ENCODE assay signal across 24 mouse cellular contexts in the genomic region with DNA sequence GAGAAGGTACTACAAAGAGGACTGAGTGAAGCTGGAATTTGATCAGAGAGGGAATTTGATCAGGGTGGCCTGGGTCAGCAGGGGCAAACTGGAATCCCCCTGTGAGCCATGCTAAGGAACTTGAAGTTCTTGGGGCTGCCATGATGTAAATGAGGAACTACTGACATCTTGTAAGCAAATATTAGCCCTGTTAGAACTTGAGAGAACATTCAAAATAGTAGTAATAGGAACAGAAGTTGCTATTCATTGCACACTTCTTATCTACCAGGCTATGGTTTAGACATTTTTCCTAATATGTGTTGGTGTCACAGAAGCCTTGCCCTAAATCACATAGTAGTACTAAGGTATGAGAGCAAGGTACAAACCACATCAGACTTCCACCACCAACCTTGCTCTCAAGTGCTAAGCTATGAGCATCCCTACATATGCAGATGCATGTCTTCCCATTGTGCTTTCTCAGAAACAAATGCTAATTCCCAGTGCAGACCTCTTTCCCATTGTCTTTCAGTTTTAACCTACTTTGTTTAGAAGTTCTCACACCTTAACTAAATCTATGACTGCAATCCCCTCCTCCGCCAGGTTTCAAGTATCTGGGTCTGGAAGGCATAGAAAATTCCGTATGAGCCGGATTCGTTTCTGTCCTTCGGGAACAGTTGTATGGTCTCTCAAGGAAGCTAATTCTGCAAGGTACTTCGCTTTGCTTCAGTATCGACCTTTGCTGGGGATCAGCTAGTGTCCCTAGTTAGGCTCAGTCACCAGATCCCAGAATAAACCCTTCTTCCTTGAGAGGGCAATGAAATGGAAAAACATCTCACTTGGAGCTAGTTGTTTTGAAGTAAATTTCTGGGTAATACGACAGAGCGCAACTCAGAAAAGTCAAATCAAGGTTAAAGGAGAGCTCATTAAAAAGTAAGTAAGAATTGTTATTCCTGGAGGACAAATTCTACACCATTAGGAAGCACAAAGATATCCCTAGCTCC. TPM values are rescaled to one million over a fixed set of nuclear protein-coding genes. Genes with fewer than 3 reads are reported as not detected.
A peak's percentile ranks its signal among the peaks of the same experiment; 100 is the strongest.
DNase-seq lines count a peak whose midpoint lies in the region; ATAC-seq and TF ChIP-seq lines count a peak whose summit lies in the region.
"Had no signal": no experiment of that assay in that cellular context is flagged by ENCODE, and none has a peak within 500 bp of the region (broad histone marks: within the 10 kb centered on the region; RNA-seq: fewer than 3 reads in every experiment).

No protein-coding gene starts in this region.

- peaks cover 38 to 80% of the 10 kb centered on the region in 2 experiments for H3K4me1 ChIP-seq in CH12.LX (ENCODE audit: control insufficient read depth in 1 of 2, insufficient read depth in 2 of 2)
- H3K4me1 ChIP-seq in heart, embryonic 11.5 days (ENCODE audit: control insufficient read depth, insufficient read depth, low read length) = no peaks in the 10 kb centered on the region
- H3K4me1 ChIP-seq in forebrain, embryonic 11.5 days (replicated peaks; ENCODE audit: control insufficient read depth, insufficient read depth, low read length) = no peaks in the 10 kb centered on the region
- H3K4me1 ChIP-seq in midbrain, embryonic 14.5 days (ENCODE audit: control insufficient read depth, insufficient read depth, low read length) = no peaks in the 10 kb centered on the region

- TF ChIP-seq EP300 in CH12.LX (IDR thresholded peaks at IDR 0.05; ENCODE audit: low read length) = peak; percentile 53; the same call in 1 of the 2 replicates

- no peaks in the 10 kb centered on the region for H3K79me2 ChIP-seq in CH12.LX (replicated peaks; ENCODE audit: control insufficient read depth, extremely low read depth, insufficient read depth, poor library complexity, severe bottlenecking)

- no peaks in the 10 kb centered on the region for H3K27me3 ChIP-seq in CH12.LX (replicated peaks)
- H3K27me3 ChIP-seq in heart, embryonic 11.5 days (ENCODE audit: control insufficient read depth, insufficient read depth, low read length) = no peaks in the 10 kb centered on the region
- no peaks in the 10 kb centered on the region for H3K27me3 ChIP-seq in forebrain, embryonic 11.5 days (ENCODE audit: control insufficient read depth, insufficient read depth, low read length)
- no peaks in the 10 kb centered on the region for H3K27me3 ChIP-seq in midbrain, embryonic 14.5 days (ENCODE audit: control insufficient read depth, insufficient read depth, low read length)
- H3K27me3 ChIP-seq: embryonic facial prominence, embryonic 12.5 days; forebrain, embryonic 12.5 days; Patski had no signal

- no peak for ATAC-seq in heart, embryonic 11.5 days (replicated peaks; ENCODE audit: insufficient number of reproducible peaks, low FRiP score, low TSS enrichment)
- ATAC-seq in forebrain, embryonic 11.5 days (replicated peaks; ENCODE audit: low FRiP score) = no peak
- no peak for ATAC-seq in midbrain, embryonic 14.5 days (ENCODE audit: low FRiP score, low TSS enrichment)
- ATAC-seq: forebrain, embryonic 14.5 days; forebrain, embryonic 16.5 days; Patski had no signal

- in situ Hi-C loops in CH12.LX (cut with MboI; ENCODE audit: low pct_ligation_motif_present, low pct_unique_long_range_greater_than_20kb, low sequenced_read_pairs) = no loop called here

- H3K4me2 ChIP-seq in CH12.LX (ENCODE audit: insufficient read depth, low read depth, poor library complexity, severe bottlenecking) = peak overlapping the region; percentile 79
- H3K4me2 ChIP-seq in heart, embryonic 11.5 days = no peak overlapping the region
- no peak overlapping the region for H3K4me2 ChIP-seq in forebrain, embryonic 11.5 days (ENCODE audit: low read depth, low read length, severe bottlenecking)
- H3K4me2 ChIP-seq in midbrain, embryonic 14.5 days (ENCODE audit: low read length) = no peak overlapping the region
- H3K4me2 ChIP-seq: embryonic facial prominence, embryonic 12.5 days; forebrain, embryonic 12.5 days had no signal

- H3K4me3 ChIP-seq in CH12.LX (replicated peaks in 1 of 3; ENCODE audit: low read depth in 2 of 3, low read length in 2 of 3, poor library complexity in 1 of 3) = no peak overlapping the region
- H3K4me3 ChIP-seq in heart, embryonic 11.5 days (ENCODE audit: low read depth, low read length) = no peak overlapping the region
- H3K4me3 ChIP-seq in forebrain, embryonic 11.5 days (ENCODE audit: low read depth, low read length) = no peak overlapping the region
- no peak overlapping the region for H3K4me3 ChIP-seq in midbrain, embryonic 14.5 days (replicated peaks; ENCODE audit: low read depth, low read length)
- H3K4me3 ChIP-seq: embryonic facial prominence, embryonic 10.5 days; embryonic facial prominence, embryonic 12.5 days; forebrain, embryonic 12.5 days had no signal

- H3K9me3 ChIP-seq in CH12.LX (replicated peaks; ENCODE audit: low read length) = no peaks in the 10 kb centered on the region
- no peaks in the 10 kb centered on the region for H3K9me3 ChIP-seq in heart, embryonic 11.5 days (replicated peaks; ENCODE audit: control insufficient read depth, low read length)
- no peaks in the 10 kb centered on the region for H3K9me3 ChIP-seq in forebrain, embryonic 11.5 days (ENCODE audit: control insufficient read depth, low read length)
- H3K9me3 ChIP-seq in midbrain, embryonic 14.5 days (ENCODE audit: control insufficient read depth, low read length) = no peaks in the 10 kb centered on the region
- H3K9me3 ChIP-seq: embryonic facial prominence, embryonic 10.5 days; embryonic facial prominence, embryonic 12.5 days; forebrain, embryonic 12.5 days; G1E had no signal

- no peak for TF ChIP-seq CTCF in CH12.LX (conservative IDR thresholded peaks at IDR 0.05 in 1 of 2, IDR thresholded peaks at IDR 0.05 in 1 of 2; ENCODE audit: low read depth in 2 of 2, low read length in 2 of 2)

- H3K9ac ChIP-seq in CH12.LX (ENCODE audit: insufficient read depth, low read depth) = peak overlapping the region; percentile 70
- H3K9ac ChIP-seq in heart, embryonic 11.5 days (ENCODE audit: low read depth, low read length) = no peak overlapping the region
- H3K9ac ChIP-seq in forebrain, embryonic 11.5 days (ENCODE audit: low read length) = no peak overlapping the region
- H3K9ac ChIP-seq in midbrain, embryonic 14.5 days (replicated peaks; ENCODE audit: low read length) = no peak overlapping the region
- H3K9ac ChIP-seq: embryonic facial prominence, embryonic 12.5 days; forebrain, embryonic 12.5 days had no signal

- peak overlapping the region; percentile 90 for H3K27ac ChIP-seq in CH12.LX (ENCODE audit: insufficient read depth, low read depth)
- no peak overlapping the region for H3K27ac ChIP-seq in heart, embryonic 11.5 days (ENCODE audit: low read depth, low read length)
- no peak overlapping the region for H3K27ac ChIP-seq in forebrain, embryonic 11.5 days (ENCODE audit: low read depth, low read length)
- no peak overlapping the region for H3K27ac ChIP-seq in midbrain, embryonic 14.5 days (replicated peaks; ENCODE audit: low read depth, low read length)
- H3K27ac ChIP-seq: embryonic facial prominence, embryonic 10.5 days; embryonic facial prominence, embryonic 12.5 days; forebrain, embryonic 12.5 days had no signal

- TF ChIP-seq POLR2A in CH12.LX (IDR thresholded peaks at IDR 0.05; ENCODE audit: low read depth, low read length) = no peak

- no peaks in the 10 kb centered on the region for H3K36me3 ChIP-seq in CH12.LX (replicated peaks in 1 of 2; ENCODE audit: control insufficient read depth in 1 of 2, insufficient read depth in 1 of 2, low read length in 1 of 2)
- no peaks in the 10 kb centered on the region for H3K36me3 ChIP-seq in heart, embryonic 11.5 days (ENCODE audit: control insufficient read depth, insufficient read depth, low read length)
- H3K36me3 ChIP-seq in forebrain, embryonic 11.5 days (ENCODE audit: control insufficient read depth, insufficient read depth, low read length) = no peaks in the 10 kb centered on the region
- H3K36me3 ChIP-seq in midbrain, embryonic 14.5 days (ENCODE audit: control insufficient read depth, insufficient read depth, low read length) = no peaks in the 10 kb centered on the region
- H3K36me3 ChIP-seq: embryonic facial prominence, embryonic 10.5 days; embryonic facial prominence, embryonic 12.5 days; forebrain, embryonic 12.5 days; G1E had no signal

- 82% methylated on average over 9 of the region's 9 CpGs for WGBS in heart, embryonic 11.5 days (ENCODE audit: insufficient replicate concordance)
- WGBS in forebrain, embryonic 11.5 days = 78% methylated on average over 9 of the region's 9 CpGs
- WGBS in midbrain, embryonic 14.5 days = 86% methylated on average over 9 of the region's 9 CpGs

- dilution Hi-C loops in CH12.LX (cut with MboI; ENCODE audit: extremely low pct_ligation_motif_present, extremely low pct_unique_long_range_greater_than_20kb, low sequenced_read_pairs) = no loop called here

- DNase-seq in 416B (ENCODE audit: low read depth) (peak; percentile 15), CH12.LX (ENCODE audit: extremely low read depth) (no peak), R1 (ENCODE audit: low read depth, low spot score) (peak; percentile 63)
- DNase-seq in forebrain, embryonic 11.5 days (ENCODE audit: low spot score) = no peak
- no peak for DNase-seq in midbrain, embryonic 14.5 days
- DNase-seq: adrenal gland, adult 8-10 months; adrenal gland, postnatal 14 days; adrenal gland, postnatal 36 days; cerebellum, adult 11-12 months; cerebellum, adult 2 months; cerebellum, adult 9-10 months; cerebellum, postnatal 10 days; cerebellum, postnatal 25 days had no signal

- no peak for TF ChIP-seq RAD21 in CH12.LX (IDR thresholded peaks at IDR 0.05; ENCODE audit: low read depth, low read length)

RNA-seq across cellular contexts. Expression of a gene that starts 44.3 kb away (rescaled TPM):
- total RNA-seq in CH12.LX (2012; rRNA removed) (21.8 and 22.1 TPM in 2 replicates), CH12.LX (2014; rRNA removed) (32.0 and 36.1 TPM in 2 replicates)
- 39.0 and 41.9 TPM in 2 replicates for polyA plus RNA-seq in CH12.LX (2012; ENCODE audit: insufficient read length, low read depth)
- 21.6 and 26.7 TPM in 2 replicates for polyA plus RNA-seq in heart, embryonic 11.5 days (2014; fragmentation: Nextera tagmentation; extraction: Ambion mirVana)
- 28.2 and 34.0 TPM in 2 replicates for polyA plus RNA-seq in forebrain, embryonic 11.5 days (2014; fragmentation: Nextera tagmentation; extraction: Ambion mirVana)
- polyA plus RNA-seq in midbrain, embryonic 14.5 days (2014; fragmentation: Nextera tagmentation; extraction: Ambion mirVana) = 27.2 and 27.8 TPM in 2 replicates

RNA-seq across cellular contexts. Expression of a gene that starts 48.2 kb away (rescaled TPM):
- 11.6 and 11.7 TPM in 2 replicates for total RNA-seq in CH12.LX (2012; rRNA removed)
- total RNA-seq in CH12.LX (2014; rRNA removed) = 15.8 and 17.4 TPM in 2 replicates
- 12.4 and 15.9 TPM in 2 replicates for polyA plus RNA-seq in CH12.LX (2012; ENCODE audit: insufficient read length, low read depth)
- polyA plus RNA-seq in heart, embryonic 11.5 days (2014; fragmentation: Nextera tagmentation; extraction: Ambion mirVana) = 25.8 and 29.8 TPM in 2 replicates
- 30.1 and 30.6 TPM in 2 replicates for polyA plus RNA-seq in forebrain, embryonic 11.5 days (2014; fragmentation: Nextera tagmentation; extraction: Ambion mirVana)
- 32.2 and 36.0 TPM in 2 replicates for polyA plus RNA-seq in midbrain, embryonic 14.5 days (2014; fragmentation: Nextera tagmentation; extraction: Ambion mirVana)

RNA-seq across cellular contexts. Expression of a gene that starts 58.7 kb away (rescaled TPM):
- not detected in 2 replicates for total RNA-seq in CH12.LX (2012; rRNA removed)
- total RNA-seq in CH12.LX (2014; rRNA removed) = not detected in 2 replicates
- 0.42 TPM in 1 of 2 replicates, not detected in the other for polyA plus RNA-seq in CH12.LX (2012; ENCODE audit: insufficient read length, low read depth)
- polyA plus RNA-seq in heart, embryonic 11.5 days (2014; fragmentation: Nextera tagmentation; extraction: Ambion mirVana) = not detected in 2 replicates
- polyA plus RNA-seq in forebrain, embryonic 11.5 days (2014; fragmentation: Nextera tagmentation; extraction: Ambion mirVana) = not detected in 2 replicates
- not detected in 2 replicates for polyA plus RNA-seq in midbrain, embryonic 14.5 days (2014; fragmentation: Nextera tagmentation; extraction: Ambion mirVana)
- total RNA-seq: adrenal gland, adult 8-10 months; adrenal gland, postnatal 14 days; adrenal gland, postnatal 36 days; G1E had no signal
- polyA plus RNA-seq: activated CD4-positive, CD25-positive, alpha-beta regulatory T cell, adult 4 months; CD4-positive, CD25-positive, alpha-beta regulatory T cell, adult 4 months; cerebellum, adult 2 months; embryonic facial prominence, embryonic 10.5 days; embryonic facial prominence, embryonic 12.5 days; embryonic facial prominence, embryonic 14.5 days; forebrain, embryonic 12.5 days; forebrain, embryonic 16.5 days; G1E; Patski had no signal

Comparison
In these comparisons a context has a peak if more than half of its experiments do, and no peak if none do; other contexts are left out.
1. DNase-seq: peak in 416B (single experiment) and R1 (single experiment); none in CH12.LX (single experiment), forebrain, embryonic 11.5 days (single experiment) and midbrain, embryonic 14.5 days (single experiment).